Mouse (Mus musculus): ENCODE data around the gene Usf3.

DNA sequence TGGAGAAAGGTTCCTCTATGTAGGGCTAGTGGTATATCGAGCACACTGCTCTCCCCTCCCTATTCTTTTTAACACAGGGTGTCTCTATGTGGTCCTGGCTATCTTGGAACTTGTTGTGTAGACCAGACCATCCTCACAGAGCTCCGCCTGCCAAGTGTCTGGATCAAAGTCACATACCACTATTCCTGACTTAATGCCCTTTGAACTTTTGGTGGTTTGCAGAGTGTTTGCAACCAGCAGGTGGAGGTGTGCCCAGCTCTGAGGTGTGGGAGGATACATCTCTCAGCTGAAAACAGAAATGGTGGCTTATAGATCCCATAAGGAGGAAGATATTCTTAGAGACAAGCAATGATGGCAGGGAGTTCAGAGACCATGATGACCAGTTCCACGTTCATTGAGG is 84.4 kb downstream of the Usf3 start:
- no peak for TF ChIP-seq CTCF (IDR thresholded peaks at IDR 0.05; ENCODE audit: borderline replicate concordance, extremely low read depth, insufficient read depth, insufficient read length)
- no peak for TF ChIP-seq POLR2A (IDR thresholded peaks at IDR 0.05; ENCODE audit: borderline replicate concordance, extremely low read depth, insufficient read depth, insufficient read length, poor library complexity, severe bottlenecking)
